Mouse (Mus musculus) cerebellum, postnatal 36 days (tissue): ENCODE measurements around the gene Ms4a7.
"Not testable (repeated sequence)": the region's sequence is repeated elsewhere in the genome, so short reads cannot be mapped to it uniquely, and the experiment has no call there.

Source experiments
- DNase-seq, 2 experiments: peaks; one replicate each; pipeline ENCODE4 v3.0.0; 2021 to 2022; ENCODE audit warnings: mixed read lengths in 2 of 2

Ms4a7 gene

DNA sequence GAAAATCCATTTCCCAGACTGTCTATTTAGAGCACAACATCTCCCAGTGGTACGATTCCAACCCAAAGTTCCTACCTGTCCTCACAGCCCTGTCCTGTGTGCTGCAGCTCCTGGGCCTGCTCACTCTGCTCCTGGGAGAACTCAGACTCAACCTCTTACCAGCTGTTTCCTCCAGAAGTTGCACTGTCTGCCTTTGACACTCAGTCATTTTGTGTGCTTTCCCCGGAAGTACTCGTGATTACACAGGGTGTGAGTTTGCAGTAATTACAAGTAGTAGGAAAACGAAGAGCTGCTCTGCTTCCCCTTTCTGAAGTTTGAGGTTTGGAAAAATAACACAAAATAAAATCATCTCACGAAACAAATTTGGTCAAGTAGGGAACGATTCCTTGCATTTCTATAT is at the start of gene Ms4a7:
Gene Ms4a7 (minus strand): TSS at position 215 of the 400 bp plus-strand sequence.
- DNase-seq = no peak

DNA sequence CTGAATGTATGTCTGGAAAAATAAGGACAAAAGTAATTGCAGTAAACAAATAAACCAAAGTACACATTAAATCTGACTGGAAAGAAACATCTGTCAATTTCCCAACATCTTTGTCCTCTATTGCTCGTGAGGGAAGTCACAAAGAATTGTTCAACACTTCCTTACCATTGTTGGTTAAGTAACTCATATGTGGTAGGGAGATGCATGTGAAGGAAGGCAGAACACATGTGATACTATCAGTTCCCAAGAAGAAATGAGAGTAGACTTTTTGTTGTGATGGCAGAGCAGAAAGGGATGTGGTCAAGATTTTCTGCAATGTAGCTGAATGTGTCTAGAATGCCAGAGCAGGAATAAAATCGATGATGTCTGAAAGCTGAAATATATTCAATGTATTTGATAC is 40.5 kb upstream of the Ms4a7 start:
- DNase-seq = no peak

DNA sequence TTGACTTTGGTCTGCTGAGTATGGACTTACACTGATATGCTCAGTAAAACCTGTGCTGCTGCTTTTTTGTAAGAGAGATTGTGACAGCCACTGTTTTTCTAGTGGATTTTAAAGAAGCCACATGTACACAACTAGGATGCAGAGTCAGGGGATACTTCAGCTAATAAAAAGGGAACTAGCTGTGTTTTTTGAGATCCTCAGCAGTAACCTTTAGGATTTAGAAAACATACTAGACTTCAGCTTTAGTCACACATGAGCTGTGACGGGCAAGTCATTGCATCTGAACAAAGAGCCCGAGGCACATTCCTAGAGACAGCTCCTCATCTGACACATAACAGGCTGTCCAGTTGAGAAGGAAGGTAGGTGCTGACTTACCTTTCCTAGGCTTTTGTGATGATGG is 39.3 kb upstream of the Ms4a7 start, which contains the start of gene Ms4a4a:
Gene Ms4a4a (plus strand): TSS at position 251 of the 400 bp plus-strand sequence.
- DNase-seq = no peak

DNA sequence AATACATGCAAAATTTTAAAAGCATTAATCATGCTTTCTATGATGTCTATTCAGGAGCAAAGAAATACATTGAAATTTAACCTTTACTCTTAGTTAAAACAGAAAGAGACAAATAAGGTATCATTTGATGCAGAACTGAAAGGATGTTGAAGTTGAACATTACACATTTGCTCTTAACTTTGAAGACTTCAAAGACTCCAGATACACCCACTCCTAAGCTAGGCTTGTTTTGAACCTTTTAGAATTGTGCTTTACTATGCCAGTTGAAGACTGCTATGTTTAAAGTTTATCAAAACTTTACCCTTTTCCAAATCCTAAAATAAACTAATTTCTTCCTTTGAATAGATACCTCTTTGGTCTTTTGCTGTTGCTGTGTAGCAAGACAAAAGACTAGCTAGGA is 35.2 kb upstream of the Ms4a7 start:
- DNase-seq = no peak

DNA sequence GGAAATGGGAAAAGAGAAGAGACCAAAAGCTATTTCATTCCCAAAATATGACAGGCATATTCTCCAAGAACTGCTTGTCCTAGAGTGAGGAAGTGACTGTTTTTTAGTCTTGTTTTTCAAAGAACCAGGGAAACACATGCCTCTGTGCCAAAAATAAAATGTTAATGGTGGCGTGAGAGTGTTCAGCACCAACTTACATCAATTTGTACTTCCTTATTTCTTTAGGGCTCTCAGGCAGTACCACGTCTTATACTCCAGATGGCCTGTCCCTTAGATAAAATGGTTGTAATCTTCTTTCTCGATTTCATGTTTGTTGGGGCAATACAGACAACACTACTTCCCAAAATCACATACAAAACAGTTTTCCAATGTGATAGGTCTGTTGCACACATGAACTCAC is 32.4 kb upstream of the Ms4a7 start:
- DNase-seq = no peak

DNA sequence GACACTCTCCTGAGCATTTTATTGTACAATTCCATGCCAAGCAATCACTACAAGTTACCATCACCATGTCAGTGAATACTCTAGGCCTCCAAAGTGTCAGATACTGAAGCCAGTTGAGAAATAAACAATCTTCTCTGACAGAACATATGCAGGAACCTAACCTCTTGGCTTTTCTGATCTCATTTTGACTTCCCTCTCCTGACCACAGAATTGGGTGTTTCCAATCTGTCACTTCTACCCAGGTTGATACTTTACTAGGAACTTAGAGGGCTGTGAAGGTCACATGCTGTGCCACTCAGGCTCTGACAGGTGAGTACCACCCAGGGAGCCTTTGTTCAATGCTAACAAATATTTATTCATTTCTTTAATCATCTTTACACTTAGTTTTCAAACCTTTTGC is 26.1 kb upstream of the Ms4a7 start:
- DNase-seq = no peak

DNA sequence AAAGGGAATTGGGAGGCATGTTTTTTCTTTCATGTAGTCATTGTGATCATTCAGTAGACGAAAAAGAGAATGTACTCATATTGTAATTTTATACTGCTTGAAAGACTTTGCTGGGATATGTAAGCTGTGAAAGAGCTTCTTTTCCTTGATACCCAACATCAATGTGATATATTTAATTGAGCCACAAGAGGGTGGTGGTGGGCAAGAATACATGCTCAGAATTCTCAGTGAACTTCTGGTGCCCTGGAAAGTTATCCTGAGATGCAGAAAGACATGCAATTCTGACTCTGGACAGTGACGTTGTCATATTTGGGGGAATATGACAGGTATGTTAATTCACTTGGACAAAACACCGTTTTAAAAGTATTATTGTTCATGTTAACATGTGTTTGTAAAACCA is 24.2 kb upstream of the Ms4a7 start:
- DNase-seq = no peak

DNA sequence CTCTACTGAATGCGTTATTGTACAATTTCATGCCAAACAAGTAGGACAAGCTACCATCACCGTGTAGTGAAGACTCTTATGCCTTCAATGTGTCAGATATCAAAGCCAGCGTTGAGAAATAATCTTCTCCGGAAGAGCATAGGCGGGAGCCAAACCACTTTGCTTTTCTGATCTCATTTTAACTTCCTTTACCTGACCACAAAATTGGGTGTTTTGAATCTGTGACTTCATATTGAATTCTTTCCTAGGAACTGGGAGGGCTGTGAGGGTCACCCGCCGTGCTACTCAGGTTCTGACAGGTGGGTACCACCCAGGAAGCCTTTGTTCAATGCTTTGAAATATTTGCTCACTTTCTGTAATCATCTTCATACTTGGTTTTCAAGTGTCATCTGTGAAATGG is 19.8 kb upstream of the Ms4a7 start:
- no peak for DNase-seq

DNA sequence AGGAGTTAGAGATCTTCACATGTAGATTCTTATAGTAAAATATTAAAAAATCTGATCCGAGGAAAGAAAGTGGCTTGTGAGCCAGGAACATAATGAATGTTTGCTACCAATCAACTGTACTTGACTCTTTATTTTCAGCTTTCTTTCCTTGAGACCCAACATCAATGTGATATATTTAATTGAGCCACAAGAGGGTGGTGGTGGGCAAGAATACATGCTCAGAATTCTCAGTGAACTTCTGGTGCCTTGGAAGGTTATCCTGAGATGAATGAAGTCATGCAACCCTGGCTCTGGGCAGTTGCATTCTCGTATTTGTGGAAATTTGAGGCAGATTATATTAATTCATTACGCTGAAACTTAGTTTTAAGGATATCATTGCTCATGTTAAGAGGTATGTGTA is 15.9 kb upstream of the Ms4a7 start:
- no peak for DNase-seq

DNA sequence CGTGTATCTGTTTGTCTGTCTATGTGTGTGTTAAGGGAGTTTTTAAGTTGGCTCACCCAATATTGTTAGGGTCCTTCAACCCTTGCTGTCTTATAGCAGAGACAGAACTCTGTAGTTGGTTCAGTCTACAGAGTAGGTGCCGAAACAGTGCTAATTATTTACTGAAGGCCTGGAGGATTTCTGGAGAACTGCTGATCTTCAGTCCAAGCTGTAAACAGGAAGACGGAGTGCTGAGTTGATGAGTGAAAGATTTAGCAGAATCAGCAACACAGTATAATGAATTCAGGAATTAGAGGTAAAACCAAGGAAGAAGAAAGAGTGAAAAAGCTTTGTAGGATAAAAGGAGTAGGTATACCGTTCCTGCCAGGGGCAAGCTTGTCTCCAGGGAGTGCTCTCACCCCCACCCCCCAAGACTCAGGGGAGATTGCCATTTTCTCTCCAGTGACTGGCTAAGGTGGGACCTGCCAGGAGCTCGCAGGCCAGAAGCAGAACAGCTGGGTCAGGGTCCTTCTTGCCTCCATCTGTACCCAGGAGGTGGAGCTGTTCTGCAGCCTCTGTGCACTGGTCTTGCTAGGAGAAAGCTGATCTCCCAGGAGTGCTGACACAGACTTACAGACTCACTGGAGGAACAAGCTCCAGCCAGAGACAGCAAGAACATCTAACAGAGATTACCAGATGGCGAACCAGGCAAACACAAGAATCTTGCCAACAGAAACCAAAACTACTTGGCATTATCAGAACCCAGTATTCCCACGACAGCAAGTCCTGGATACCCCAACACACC is 13.9 kb upstream of the Ms4a7 start:
- DNase-seq = no peak

DNA sequence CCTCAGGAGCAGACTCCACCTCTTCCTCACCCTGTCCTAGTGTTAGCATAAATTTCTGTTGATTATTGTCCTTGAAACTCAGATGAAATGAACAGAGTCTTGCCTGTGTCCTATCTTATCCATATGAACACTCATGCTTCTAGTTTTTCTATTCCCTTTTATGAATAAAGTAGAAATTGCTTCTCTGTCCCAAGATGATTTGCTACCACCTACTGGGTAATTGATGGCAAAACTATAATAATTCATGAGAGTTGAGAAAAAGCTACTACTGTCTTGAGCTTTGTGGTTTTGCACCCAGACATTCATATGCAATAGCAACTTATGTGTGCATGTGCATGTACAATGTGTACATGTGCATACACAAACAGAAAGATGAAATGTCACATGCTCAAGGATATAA is 8.0 kb upstream of the Ms4a7 start:
- no peak for DNase-seq

DNA sequence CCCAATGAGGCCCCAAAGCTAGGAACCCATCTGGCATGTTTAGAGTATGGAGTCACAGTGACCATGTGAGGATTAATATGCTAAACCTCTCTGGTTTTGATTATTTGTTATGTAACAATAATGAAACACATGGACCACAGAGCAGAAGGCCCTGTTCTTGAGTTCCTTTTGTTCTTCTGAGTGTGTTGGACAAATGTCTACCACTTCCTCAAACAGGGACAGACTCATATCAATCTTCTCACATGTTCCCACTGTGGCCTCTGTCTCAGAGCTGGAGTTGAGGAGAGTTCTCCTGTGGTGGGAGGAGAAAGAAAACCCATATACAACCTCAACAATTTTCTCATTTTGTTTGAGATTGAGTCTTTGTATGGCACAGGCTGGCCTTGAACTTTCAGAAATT is 7.2 kb upstream of the Ms4a7 start:
- no peak for DNase-seq

DNA sequence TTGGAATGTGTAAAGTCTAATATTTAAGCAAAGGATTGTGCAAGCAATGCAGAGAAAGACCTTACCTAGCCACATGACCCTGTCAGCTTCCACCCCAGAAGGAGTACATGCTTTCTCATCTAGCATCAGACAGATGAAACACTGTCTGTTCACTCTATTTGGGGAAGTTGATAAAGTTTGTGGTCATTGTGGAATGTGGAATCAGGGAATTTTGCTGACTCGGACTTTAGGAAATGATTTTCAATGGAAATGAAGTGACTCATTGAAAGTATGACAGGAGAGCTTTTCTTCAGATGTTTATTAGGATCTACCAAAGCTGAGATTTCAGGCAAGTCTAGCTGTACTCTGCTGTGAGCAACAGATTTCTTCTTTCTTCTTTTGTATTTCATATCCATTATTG is 14.8 kb downstream of the Ms4a7 start:
- no peak for DNase-seq

DNA sequence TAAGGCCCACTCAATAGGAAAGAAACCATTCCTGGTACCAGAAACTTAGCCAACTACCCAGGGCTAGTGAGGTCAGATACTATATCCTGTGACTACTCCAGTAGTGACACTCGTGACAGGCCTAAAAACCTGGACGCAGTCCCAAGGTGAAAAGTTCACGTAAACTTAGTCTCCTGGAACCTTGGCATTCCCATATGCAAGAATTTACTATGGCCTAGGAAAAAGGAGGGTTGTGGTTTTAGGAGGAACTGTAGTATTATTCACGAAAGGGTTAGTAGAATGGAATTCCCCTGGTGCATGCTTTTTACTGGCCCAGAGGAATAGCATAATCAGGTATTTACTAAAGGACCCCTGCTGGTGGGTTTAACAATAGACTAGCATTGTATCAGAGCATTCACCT is 19.2 kb downstream of the Ms4a7 start:
- no peak for DNase-seq

DNA sequence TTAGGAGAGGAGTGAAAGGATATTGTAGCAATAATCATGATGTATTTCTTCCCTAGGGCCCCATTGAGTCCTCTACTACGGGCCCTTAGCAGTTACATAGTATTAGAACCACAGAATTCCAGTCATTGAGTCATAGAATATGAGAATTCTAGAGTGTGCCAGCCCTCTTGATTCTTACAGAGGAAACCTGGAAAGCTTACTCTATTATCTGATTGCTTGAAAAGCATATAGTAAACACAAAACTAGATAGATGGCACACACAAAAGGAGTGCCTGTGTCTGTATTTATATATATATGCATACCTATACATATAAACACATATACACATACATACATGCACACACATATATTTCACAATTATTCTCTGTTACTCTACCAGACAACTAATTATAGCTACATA is 21.6 kb downstream of the Ms4a7 start, which contains the start of gene Ms4a14:
Gene Ms4a14 (minus strand): TSS at position 101 of the 400 bp plus-strand sequence.
- DNase-seq = no peak

DNA sequence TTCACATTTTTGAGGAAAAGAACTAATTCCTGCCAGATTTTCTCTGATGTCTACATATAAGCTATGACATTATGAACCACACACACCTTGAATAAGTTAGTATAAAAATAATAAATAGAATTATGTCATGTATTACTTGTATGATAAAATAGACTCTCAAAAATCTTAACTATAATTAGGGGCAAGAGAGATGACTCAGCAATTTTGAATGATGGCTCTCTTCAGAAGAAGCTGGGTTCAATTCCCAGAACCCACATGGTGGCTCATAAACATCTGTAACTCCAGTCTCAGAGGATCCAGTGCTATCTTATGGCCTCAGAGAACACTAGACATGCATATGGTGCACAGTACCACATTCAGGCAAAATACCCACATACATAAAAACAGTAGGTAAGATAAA is 27.1 kb downstream of the Ms4a7 start:
- no peak for DNase-seq

DNA sequence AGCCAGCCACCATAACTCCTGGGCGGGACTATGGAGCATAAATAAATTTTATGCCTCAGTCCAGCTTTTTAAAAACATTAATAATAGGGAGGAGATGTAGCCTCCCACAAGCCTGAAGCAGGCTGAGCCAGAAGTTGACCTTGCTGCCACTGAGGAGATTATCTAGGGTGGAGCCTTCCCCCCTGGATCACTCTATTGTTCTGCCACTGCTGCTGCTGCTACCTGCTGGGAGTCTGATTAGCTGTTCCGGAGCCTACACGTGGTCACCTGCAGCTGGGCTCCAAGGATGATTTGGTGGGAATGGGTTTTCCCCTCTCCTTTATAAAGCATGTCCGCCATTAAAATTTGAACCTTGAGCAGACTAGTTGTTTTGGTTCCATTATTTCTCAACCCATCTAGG is 36.4 kb downstream of the Ms4a7 start:
- not testable (repeated sequence) for DNase-seq

DNA sequence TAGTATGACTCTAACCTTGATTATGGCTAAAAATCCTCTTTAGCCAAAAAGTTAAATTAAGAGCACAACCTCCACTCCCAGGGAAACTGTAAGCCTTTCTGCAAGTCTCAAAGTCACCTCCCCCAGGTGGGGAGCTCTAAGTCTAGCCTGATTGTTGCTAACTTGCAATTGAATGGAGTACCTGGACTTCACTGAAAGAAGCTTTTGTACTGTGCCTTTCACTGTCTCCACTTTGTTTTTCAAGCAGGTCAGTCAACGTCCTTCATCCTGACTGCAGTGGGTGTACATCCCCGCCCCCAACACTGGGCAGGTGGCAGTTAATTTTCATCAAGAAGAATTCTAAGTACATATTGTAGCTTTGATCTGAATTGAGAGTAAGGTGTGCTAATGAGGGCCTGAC is 37.0 kb downstream of the Ms4a7 start:
- no peak for DNase-seq

DNA sequence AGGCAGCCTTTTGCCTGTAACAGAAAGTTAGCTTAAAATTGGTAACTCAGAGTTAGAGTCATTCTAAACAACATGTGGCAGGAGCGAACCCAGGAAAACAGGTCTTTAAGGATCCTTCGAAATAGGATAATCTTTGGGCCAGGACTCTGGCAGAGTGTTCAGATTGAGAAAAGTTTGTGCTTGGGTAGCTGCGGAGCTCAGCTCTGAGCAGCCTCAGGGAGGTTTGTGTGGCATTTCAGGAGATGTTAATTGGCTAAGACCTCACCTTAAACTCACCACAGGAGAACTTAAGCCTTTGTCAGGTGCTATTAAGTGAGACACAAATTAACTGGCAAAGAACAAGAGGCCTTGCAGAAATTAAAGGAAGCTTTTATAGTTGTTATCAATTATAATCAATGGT is 42.3 kb downstream of the Ms4a7 start:
- not testable (repeated sequence) for DNase-seq

DNA sequence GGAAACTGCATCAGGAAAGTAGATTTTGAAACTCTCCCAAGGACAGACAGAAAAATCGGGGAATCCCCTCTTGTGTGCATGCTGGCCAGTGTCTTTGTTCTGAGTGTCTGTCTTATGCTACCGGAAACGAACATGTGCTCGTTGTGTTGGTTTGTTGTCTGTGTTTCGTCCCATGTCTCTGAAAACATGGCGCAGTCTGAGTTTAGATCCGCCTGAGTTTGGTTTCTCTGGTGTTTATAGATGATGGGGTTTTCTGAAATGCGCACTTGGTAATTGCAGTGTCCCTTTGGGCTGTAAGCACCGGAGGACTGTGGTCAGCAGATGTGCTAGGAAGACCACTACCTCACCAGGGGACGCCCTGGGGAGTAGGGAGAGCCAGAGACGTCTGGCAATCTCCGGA is 43.0 kb downstream of the Ms4a7 start:
- no peak for DNase-seq

DNA sequence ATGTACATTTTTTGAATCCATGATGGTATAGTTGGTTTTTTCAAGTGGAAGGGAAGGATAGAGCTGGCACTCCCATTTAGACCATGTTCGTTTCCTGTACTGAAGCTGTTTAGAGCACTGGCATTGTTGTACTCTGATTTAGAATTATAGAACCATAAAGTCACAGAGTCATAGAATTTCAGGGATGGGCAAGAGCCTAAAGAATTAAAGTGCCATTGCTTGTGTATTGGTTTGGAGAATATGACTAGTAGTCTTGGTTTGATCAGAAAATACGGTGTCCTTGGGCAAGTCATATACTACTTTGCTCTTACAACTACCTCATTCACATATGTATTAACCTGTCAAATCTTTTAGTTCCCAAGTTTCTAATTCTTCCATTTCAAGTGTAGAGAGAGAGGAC is 52.2 kb downstream of the Ms4a7 start, which contains the start of gene Ms4a5:
Gene Ms4a5 (minus strand): TSS at position 101 of the 400 bp plus-strand sequence.
- no peak for DNase-seq

DNA sequence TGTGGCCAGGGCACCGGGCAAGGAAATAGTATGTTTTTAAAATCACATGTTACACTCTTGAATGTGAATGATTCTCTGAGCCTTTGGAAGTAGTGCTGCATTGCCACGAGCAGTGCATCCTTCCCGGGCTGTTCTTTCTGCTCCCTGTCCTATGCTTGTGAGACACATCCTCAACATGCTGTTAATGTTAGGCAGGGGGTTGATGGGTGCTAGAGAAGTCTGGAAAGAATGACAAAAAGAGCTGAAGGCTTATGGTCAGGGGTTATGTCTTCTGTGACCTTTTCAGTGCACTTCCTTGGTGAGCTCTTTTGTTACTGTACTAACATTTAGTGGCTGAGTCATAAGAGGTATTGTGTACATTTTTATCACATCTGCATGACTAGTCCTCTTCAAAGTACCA is 55.7 kb downstream of the Ms4a7 start:
- DNase-seq = no peak

DNA sequence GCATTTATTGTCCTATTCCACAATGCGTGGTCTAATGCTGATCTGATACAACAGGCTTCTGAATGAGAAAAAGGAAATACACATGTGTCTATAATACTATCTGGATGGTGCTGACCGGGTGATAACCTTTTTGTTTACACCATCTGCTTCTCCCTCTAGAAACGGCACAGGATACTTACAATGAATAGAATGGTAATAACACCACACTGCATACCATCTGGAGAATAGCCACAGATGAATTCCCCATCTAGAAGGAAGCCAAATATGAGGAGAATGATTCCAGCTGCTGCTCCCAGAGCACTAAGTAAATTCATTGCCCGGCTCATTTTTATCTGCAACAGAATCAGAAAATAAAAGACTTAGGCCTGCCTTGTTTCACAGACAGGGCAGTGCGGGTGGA is 59.5 kb downstream of the Ms4a7 start:
- DNase-seq = no peak
